12 mouse cellular contexts compared by ENCODE assay signal in the genomic region with DNA sequence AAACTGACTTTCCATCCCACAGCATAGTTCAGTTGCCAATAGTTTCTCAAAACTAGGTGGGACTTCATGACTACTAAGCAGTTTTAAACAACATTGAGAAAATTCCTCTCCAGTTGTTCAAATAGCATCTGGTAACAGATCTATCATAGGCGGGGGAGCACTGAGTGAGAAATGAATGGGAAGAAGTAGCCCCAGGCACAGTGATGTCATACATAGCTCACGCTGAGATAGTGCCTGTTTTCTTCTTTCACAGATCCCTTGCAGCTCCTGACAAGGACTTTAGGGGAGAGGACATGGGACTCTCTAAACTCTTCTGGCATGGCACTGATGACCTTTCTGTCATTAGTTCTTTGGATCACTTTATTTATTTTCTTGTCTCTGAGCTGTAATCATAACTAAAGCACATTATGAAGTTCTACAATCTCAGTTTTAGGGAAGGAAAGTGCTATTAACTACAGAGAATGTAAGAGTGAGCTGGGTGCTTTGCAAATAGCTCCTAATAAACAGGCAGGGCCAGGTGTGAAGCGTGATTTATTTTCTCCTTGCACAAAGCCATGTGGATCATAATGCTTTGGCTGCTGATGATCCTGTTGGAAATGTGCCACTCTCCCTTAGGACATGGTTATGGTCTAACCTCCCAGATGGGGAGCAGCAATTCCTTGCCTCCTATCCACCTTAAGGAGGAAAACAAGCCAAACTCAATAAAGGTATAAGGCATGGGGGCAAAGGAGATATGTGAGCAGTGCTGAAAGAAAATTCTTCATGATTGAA.
"Had no signal": no experiment of that assay in that cellular context is flagged by ENCODE, and none has a peak within 500 bp of the region (broad histone marks: within the 10 kb centered on the region; RNA-seq: fewer than 3 reads in every experiment).

No protein-coding gene starts in this region.

- H3K9me3 ChIP-seq: liver, embryonic 13.5 days; lung, embryonic 15.5 days; midbrain, embryonic 12.5 days had no signal

- H3K27ac ChIP-seq: liver, embryonic 13.5 days; lung, embryonic 15.5 days; macrophage; midbrain, embryonic 12.5 days had no signal

- H3K9ac ChIP-seq: liver, embryonic 13.5 days; liver, postnatal 0 days; lung, embryonic 15.5 days; midbrain, embryonic 12.5 days had no signal

- H3K4me2 ChIP-seq: liver, embryonic 13.5 days; lung, embryonic 15.5 days; midbrain, embryonic 12.5 days had no signal

- DNase-seq: kidney, postnatal 14 days; liver; liver, embryonic 13.5 days; liver, postnatal 0 days; lung, postnatal 14 days; thymus, adult 18-20 months; thymus, postnatal 36 days had no signal

- H3K36me3 ChIP-seq: liver, embryonic 13.5 days; lung, embryonic 15.5 days; midbrain, embryonic 12.5 days had no signal

- H3K27me3 ChIP-seq: liver, embryonic 13.5 days; lung, embryonic 15.5 days; megakaryocyte, embryonic 14.5 days; midbrain, embryonic 12.5 days had no signal

- H3K4me1 ChIP-seq: liver, embryonic 13.5 days; lung, embryonic 15.5 days; megakaryocyte, embryonic 14.5 days; midbrain, embryonic 12.5 days had no signal

- H3K4me3 ChIP-seq: liver, embryonic 13.5 days; lung, embryonic 15.5 days; megakaryocyte, embryonic 14.5 days; midbrain, embryonic 12.5 days had no signal

- ATAC-seq: liver, postnatal 0 days; midbrain, embryonic 16.5 days had no signal
